Mouse (Mus musculus): Measurements from ENCODE around the gene Tlr4. TPM values are rescaled to one million over a fixed set of nuclear protein-coding genes. Genes with fewer than 3 reads are reported as not detected.
A peak's percentile ranks its signal among the peaks of the same experiment; 100 is the strongest.

Tlr4 gene
- polyA plus RNA-seq, 1 experiment from 2014 or later = 3.4 TPM

DNA sequence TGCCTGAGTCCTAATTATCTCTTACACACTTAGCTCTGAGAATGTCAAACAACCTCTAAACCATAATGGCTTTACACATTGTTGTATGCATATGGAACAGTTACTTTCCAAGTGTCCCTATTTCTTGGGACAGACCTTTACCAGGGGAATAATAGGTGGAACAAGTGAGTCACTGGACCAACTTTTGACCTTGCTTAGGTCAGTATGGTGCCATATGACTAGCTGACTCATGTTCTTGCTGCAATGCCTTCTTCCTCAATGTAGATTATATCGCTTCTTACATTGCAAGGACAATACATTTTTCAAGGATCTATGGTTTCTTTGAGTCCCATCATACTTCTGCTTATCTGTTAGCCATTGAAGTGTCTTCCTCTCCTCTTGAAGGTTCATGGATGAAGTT is 29.6 kb downstream of the Tlr4 start:
- no peak for TF ChIP-seq CTCF (IDR thresholded peaks at IDR 0.05)
- TF ChIP-seq EP300 (IDR thresholded peaks at IDR 0.05) = no peak
- 81% methylated on average over 1 of the region's 1 CpGs for WGBS
- no peak overlapping the region for H3K4me3 ChIP-seq (ENCODE audit: low read depth, low read length)

DNA sequence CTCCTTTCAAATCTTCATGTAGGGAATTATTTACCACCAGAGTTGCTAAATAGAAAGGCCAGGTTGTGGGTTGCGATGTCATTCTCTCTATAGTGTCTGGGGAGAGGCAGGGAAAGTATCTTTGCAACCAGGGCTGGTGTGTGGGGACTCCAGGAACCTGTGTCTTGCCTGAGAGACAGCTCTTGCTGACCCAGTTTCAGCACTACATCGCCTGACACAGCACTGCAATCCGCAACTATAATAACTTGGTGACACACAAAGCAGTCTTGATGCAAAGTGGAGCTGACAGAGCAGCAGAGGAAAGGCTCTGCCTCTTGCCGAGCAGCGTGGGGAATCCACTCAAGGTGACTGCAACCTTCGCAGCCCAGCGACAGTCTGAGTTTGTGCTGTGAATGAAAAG is 42.5 kb downstream of the Tlr4 start:
- H3K36me3 ChIP-seq (ENCODE audit: insufficient read depth, low read length) = no peaks in the 10 kb centered on the region
- H3K9ac ChIP-seq (replicated peaks; ENCODE audit: low read depth) = no peak overlapping the region
- no peak for TF ChIP-seq CTCF (IDR thresholded peaks at IDR 0.05)
- no peak overlapping the region for H3K4me3 ChIP-seq (ENCODE audit: low read depth, low read length)
- H3K27ac ChIP-seq (ENCODE audit: low read length) = no peak overlapping the region
- WGBS = 83% methylated on average over 7 of the region's 7 CpGs
- ATAC-seq (no peak), DNase-seq (ENCODE audit: low spot score) (no peak)
- H3K27me3 ChIP-seq (replicated peaks; ENCODE audit: insufficient read depth, low read length) = no peaks in the 10 kb centered on the region
- no peaks in the 10 kb centered on the region for H3K4me1 ChIP-seq (ENCODE audit: insufficient read depth, low read depth, low read length)
- H3K9me3 ChIP-seq (ENCODE audit: low read length) = no peaks in the 10 kb centered on the region
- no peak overlapping the region for H3K4me2 ChIP-seq (replicated peaks; ENCODE audit: low read depth, low read length)

More for the DNA sequence above, 29.6 kb downstream of the Tlr4 start:
- no peak overlapping the region for H3K9ac ChIP-seq (replicated peaks; ENCODE audit: low read depth)
- H3K27me3 ChIP-seq (replicated peaks; ENCODE audit: insufficient read depth, low read length) = no peaks in the 10 kb centered on the region
- no peak overlapping the region for H3K4me2 ChIP-seq (replicated peaks; ENCODE audit: low read depth, low read length)
- H3K9me3 ChIP-seq (ENCODE audit: low read length) = no peaks in the 10 kb centered on the region
- H3K4me1 ChIP-seq (ENCODE audit: insufficient read depth, low read depth, low read length) = no peaks in the 10 kb centered on the region
- no peak overlapping the region for H3K27ac ChIP-seq (ENCODE audit: low read length)
- DNase-seq (ENCODE audit: low spot score) (peak; percentile 11), ATAC-seq (no peak)
- H3K36me3 ChIP-seq (ENCODE audit: insufficient read depth, low read length) = no peaks in the 10 kb centered on the region

DNA sequence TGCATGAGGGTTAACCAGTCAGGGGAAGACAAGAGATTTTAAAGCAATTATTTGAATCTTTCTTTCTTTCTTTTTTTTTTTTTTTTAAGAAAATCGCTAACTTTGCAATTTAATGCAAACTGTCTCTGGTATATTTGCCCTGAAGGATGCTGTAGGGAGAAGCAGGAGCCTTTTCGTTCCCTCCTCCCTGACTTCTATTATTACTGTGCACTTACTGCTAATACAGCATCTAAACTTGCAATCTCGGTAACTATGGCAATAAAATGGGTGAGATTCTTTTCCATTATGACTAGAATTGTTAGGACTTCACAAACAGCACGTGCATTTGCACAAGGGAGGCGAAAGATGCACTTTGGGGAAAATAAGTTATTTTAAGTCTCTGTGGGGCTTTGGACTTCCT is 44.6 kb downstream of the Tlr4 start:
- 82% methylated on average over 5 of the region's 5 CpGs for WGBS
- H3K4me2 ChIP-seq (replicated peaks; ENCODE audit: low read depth, low read length) = no peak overlapping the region
- ATAC-seq = no peak

DNA sequence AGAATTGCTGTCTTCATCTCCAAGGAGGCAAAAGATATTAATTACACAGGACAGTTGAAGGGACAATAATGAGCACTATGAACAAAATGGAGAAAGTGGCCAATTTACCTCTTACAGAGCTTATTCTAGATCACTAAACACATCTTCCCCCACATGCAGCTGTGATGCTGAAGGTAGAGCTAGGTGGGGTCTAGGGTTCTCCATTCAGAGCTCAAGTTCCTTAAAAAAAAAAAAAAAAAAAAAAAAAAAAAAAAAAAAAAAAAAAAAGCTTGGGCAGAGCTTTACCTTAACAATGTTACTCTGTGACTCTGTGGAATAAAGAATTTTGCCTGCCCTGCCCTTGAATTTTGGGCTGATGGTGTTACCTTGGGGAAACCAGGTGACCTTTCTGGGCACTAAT is 46.0 kb downstream of the Tlr4 start:
- ATAC-seq (no peak), DNase-seq (ENCODE audit: low spot score) (no peak)
- no peak overlapping the region for H3K4me2 ChIP-seq (replicated peaks; ENCODE audit: low read depth, low read length)
- no peak overlapping the region for H3K27ac ChIP-seq (ENCODE audit: low read length)
- no peak overlapping the region for H3K9ac ChIP-seq (replicated peaks; ENCODE audit: low read depth)
- no peaks in the 10 kb centered on the region for H3K36me3 ChIP-seq (ENCODE audit: insufficient read depth, low read length)
- H3K9me3 ChIP-seq (ENCODE audit: low read length) = no peaks in the 10 kb centered on the region
- TF ChIP-seq CTCF (IDR thresholded peaks at IDR 0.05) (no peak), EP300 (IDR thresholded peaks at IDR 0.05) (no peak)
- H3K27me3 ChIP-seq (replicated peaks; ENCODE audit: insufficient read depth, low read length) = no peaks in the 10 kb centered on the region
- no peak overlapping the region for H3K4me3 ChIP-seq (ENCODE audit: low read depth, low read length)
- no peaks in the 10 kb centered on the region for H3K4me1 ChIP-seq (ENCODE audit: insufficient read depth, low read depth, low read length)

More for the DNA sequence above, 44.6 kb downstream of the Tlr4 start:
- Histone ChIP-seq H3K4me1 (ENCODE audit: insufficient read depth, low read depth, low read length) (no peaks in the 10 kb centered on the region), H3K9me3 (ENCODE audit: low read length) (no peaks in the 10 kb centered on the region), H3K9ac (replicated peaks; ENCODE audit: low read depth) (no peak overlapping the region), H3K27ac (ENCODE audit: low read length) (no peak overlapping the region), H3K4me3 (ENCODE audit: low read depth, low read length) (no peak overlapping the region), H3K36me3 (ENCODE audit: insufficient read depth, low read length) (no peaks in the 10 kb centered on the region), H3K27me3 (replicated peaks; ENCODE audit: insufficient read depth, low read length) (no peaks in the 10 kb centered on the region)
- TF ChIP-seq EP300 (IDR thresholded peaks at IDR 0.05) (no peak), CTCF (IDR thresholded peaks at IDR 0.05) (no peak)
- no peak for DNase-seq (ENCODE audit: low spot score)

DNA sequence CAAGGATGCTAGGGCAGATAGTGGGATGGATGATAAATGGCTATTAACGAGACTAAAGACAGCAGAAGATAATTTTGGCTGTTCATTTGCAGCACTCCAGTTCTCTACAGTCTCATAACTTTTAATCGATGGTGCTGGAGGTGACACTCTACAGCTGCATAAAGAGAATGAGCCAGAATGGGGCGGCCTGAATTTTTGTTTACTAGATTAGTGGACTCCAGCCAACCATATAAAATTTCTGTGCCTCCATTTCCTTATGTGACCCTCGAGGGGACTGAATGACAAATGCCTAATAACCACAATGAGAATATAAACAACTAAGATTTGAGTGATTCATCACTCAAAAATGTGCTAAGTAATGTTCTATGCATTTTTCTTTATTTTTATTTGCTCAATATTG is 48.4 kb downstream of the Tlr4 start:
- DNase-seq (ENCODE audit: low spot score) (no peak), ATAC-seq (no peak)
- Histone ChIP-seq H3K36me3 (ENCODE audit: insufficient read depth, low read length) (no peaks in the 10 kb centered on the region), H3K27ac (ENCODE audit: low read length) (no peak overlapping the region), H3K4me1 (ENCODE audit: insufficient read depth, low read depth, low read length) (no peaks in the 10 kb centered on the region), H3K9ac (replicated peaks; ENCODE audit: low read depth) (no peak overlapping the region), H3K27me3 (replicated peaks; ENCODE audit: insufficient read depth, low read length) (no peaks in the 10 kb centered on the region), H3K4me2 (replicated peaks; ENCODE audit: low read depth, low read length) (no peak overlapping the region), H3K4me3 (ENCODE audit: low read depth, low read length) (no peak overlapping the region), H3K9me3 (ENCODE audit: low read length) (no peaks in the 10 kb centered on the region)
- 42% methylated on average over 4 of the region's 4 CpGs for WGBS
- no peak for TF ChIP-seq CTCF (IDR thresholded peaks at IDR 0.05)
- TF ChIP-seq EP300 (IDR thresholded peaks at IDR 0.05) = no peak

DNA sequence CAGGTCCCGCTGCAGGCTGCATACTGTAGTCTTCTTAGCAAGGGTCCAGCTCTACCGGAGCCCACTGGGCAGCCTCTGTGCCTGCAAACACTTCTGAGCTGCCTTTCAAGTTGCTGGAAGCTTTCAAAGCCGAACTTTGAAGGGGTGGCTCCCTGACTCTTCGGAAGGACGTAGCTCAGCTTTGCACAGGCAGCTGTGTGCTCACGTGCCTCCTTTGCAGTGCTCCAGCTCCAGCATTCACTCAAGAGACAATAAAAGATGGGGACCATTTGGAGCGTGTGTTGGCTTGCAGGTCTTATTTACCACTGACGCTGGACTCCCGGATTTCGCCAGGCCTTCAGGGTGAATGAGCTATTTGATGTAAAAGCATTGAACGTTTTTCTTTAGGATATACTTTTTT is 50.2 kb downstream of the Tlr4 start:
- ATAC-seq = no peak
- Histone ChIP-seq H3K9me3 (ENCODE audit: low read length) (no peaks in the 10 kb centered on the region), H3K4me2 (replicated peaks; ENCODE audit: low read depth, low read length) (no peak overlapping the region), H3K36me3 (ENCODE audit: insufficient read depth, low read length) (no peaks in the 10 kb centered on the region), H3K4me3 (ENCODE audit: low read depth, low read length) (no peak overlapping the region), H3K27me3 (replicated peaks; ENCODE audit: insufficient read depth, low read length) (no peaks in the 10 kb centered on the region), H3K9ac (replicated peaks; ENCODE audit: low read depth) (no peak overlapping the region), H3K27ac (ENCODE audit: low read length) (no peak overlapping the region), H3K4me1 (ENCODE audit: insufficient read depth, low read depth, low read length) (no peaks in the 10 kb centered on the region)
- 65% methylated on average over 11 of the region's 11 CpGs for WGBS
- TF ChIP-seq EP300 (IDR thresholded peaks at IDR 0.05) = no peak
- TF ChIP-seq CTCF (IDR thresholded peaks at IDR 0.05) = no peak
- no peak for DNase-seq (ENCODE audit: low spot score)

DNA sequence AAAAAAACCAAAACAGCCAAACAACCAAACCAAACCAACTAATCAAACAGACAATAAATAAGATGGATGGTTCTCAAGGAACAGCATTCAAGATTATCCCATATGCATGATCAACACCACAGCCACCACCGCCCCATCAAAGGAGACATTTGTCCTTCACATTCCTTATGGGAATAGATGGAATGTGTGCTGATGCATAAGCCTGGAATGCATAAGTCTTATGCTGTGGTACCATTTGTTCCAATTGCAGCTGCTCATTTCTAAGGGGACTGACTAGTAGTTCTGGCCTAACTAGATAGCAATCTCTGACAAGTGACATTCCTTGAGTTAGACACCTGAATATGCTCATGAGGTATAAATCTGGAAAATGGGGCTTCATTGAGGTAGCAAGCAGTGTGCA is 54.1 kb downstream of the Tlr4 start:
- Histone ChIP-seq H3K4me1 (ENCODE audit: insufficient read depth, low read depth, low read length) (no peaks in the 10 kb centered on the region), H3K9ac (replicated peaks; ENCODE audit: low read depth) (no peak overlapping the region), H3K27ac (ENCODE audit: low read length) (no peak overlapping the region), H3K4me3 (ENCODE audit: low read depth, low read length) (no peak overlapping the region), H3K9me3 (ENCODE audit: low read length) (no peaks in the 10 kb centered on the region), H3K27me3 (replicated peaks; ENCODE audit: insufficient read depth, low read length) (no peaks in the 10 kb centered on the region), H3K4me2 (replicated peaks; ENCODE audit: low read depth, low read length) (no peak overlapping the region), H3K36me3 (ENCODE audit: insufficient read depth, low read length) (no peaks in the 10 kb centered on the region)
- no peak for TF ChIP-seq CTCF (IDR thresholded peaks at IDR 0.05)
- TF ChIP-seq EP300 (IDR thresholded peaks at IDR 0.05) = no peak
- no peak for ATAC-seq
- DNase-seq (ENCODE audit: low spot score) = no peak
- 77% methylated on average over 1 of the region's 1 CpGs for WGBS
